Mouse (Mus musculus): ENCODE measurements at regions not wholly inside any gene's neighbourhood (a gene's known extent, or its start where the extent isn't known, plus 50 kb on each side); places are given as distances from the start of the nearest gene placed in this dataset.
"Not testable (repeated sequence)": the region's sequence is repeated elsewhere in the genome, so short reads cannot be mapped to it uniquely, and the experiment has no call there.

GRCm38 (mm10) chr8:102223097-102223496 is 562.3 kb downstream of the Cdh11 start:
- no peak for DNase-seq (ENCODE audit: extremely low spot score in 1 of 2, low spot score in 1 of 2)

- no peak for DNase-seq (ENCODE audit: extremely low spot score in 1 of 2, low spot score in 1 of 2)
Observed at GRCm38 (mm10) chr8:102205633-102206032, 579.8 kb downstream of the Cdh11 start.

- no peak for DNase-seq (ENCODE audit: extremely low spot score in 1 of 2, low spot score in 1 of 2)
Observed at GRCm38 (mm10) chr8:102159541-102160197, 625.8 kb downstream of the Cdh11 start.

- DNase-seq (ENCODE audit: extremely low spot score in 1 of 2, low spot score in 1 of 2), result no peak
Observed at GRCm38 (mm10) chr8:102118657-102119056, 666.8 kb downstream of the Cdh11 start.

GRCm38 (mm10) chr8:102116846-102117403 is 668.5 kb downstream of the Cdh11 start:
- DNase-seq (ENCODE audit: extremely low spot score in 1 of 2, low spot score in 1 of 2), result no peak

GRCm38 (mm10) chr8:102103773-102104172 is 681.7 kb downstream of the Cdh11 start:
- no peak for DNase-seq (ENCODE audit: extremely low spot score in 1 of 2, low spot score in 1 of 2)

- DNase-seq (ENCODE audit: extremely low spot score in 1 of 2, low spot score in 1 of 2), result no peak
Observed at GRCm38 (mm10) chr8:102096726-102097125, 688.7 kb downstream of the Cdh11 start.

- DNase-seq (ENCODE audit: extremely low spot score in 1 of 2, low spot score in 1 of 2), result peak; percentile 28 to 61
Observed at GRCm38 (mm10) chr8:102085927-102086326, 699.5 kb downstream of the Cdh11 start.

- DNase-seq (ENCODE audit: extremely low spot score in 1 of 2, low spot score in 1 of 2), result no peak
Observed at GRCm38 (mm10) chr8:102075611-102076010, 709.8 kb downstream of the Cdh11 start.

GRCm38 (mm10) chr8:102064137-102064536 is 721.3 kb downstream of the Cdh11 start:
- peak in 1 of 2 experiments; percentile 20 for DNase-seq (ENCODE audit: extremely low spot score in 1 of 2, low spot score in 1 of 2)

- no peak for DNase-seq (ENCODE audit: extremely low spot score in 1 of 2, low spot score in 1 of 2)
Observed at GRCm38 (mm10) chr8:102053429-102053828, 732.0 kb downstream of the Cdh11 start.

- no peak for DNase-seq (ENCODE audit: extremely low spot score in 1 of 2, low spot score in 1 of 2)
Observed at GRCm38 (mm10) chr8:102026956-102027927, 758.2 kb downstream of the Cdh11 start.

- no peak for DNase-seq (ENCODE audit: extremely low spot score in 1 of 2, low spot score in 1 of 2)
Observed at GRCm38 (mm10) chr8:102024472-102024871, 761.0 kb downstream of the Cdh11 start.

GRCm38 (mm10) chr8:102017776-102018175 is 767.7 kb downstream of the Cdh11 start:
- DNase-seq (ENCODE audit: extremely low spot score in 1 of 2, low spot score in 1 of 2), result peak in 1 of 2 experiments; percentile 17

GRCm38 (mm10) chr8:102000326-102001016 is 785.0 kb downstream of the Cdh11 start:
- DNase-seq (ENCODE audit: extremely low spot score in 1 of 2, low spot score in 1 of 2), result peak; percentile 66 to 73

GRCm38 (mm10) chr8:101996761-101997160 is 788.7 kb downstream of the Cdh11 start:
- DNase-seq (ENCODE audit: extremely low spot score in 1 of 2, low spot score in 1 of 2), result not testable (repeated sequence)

GRCm38 (mm10) chr8:101956832-101957231 is 828.6 kb downstream of the Cdh11 start:
- DNase-seq (ENCODE audit: extremely low spot score in 1 of 2, low spot score in 1 of 2), result no peak

- no peak for DNase-seq (ENCODE audit: extremely low spot score in 1 of 2, low spot score in 1 of 2)
Observed at GRCm38 (mm10) chr8:101950599-101950998, 834.8 kb downstream of the Cdh11 start.

- no peak for DNase-seq (ENCODE audit: extremely low spot score in 1 of 2, low spot score in 1 of 2)
Observed at GRCm38 (mm10) chr8:101937859-101938258, 847.6 kb downstream of the Cdh11 start.

- DNase-seq (ENCODE audit: extremely low spot score in 1 of 2, low spot score in 1 of 2), result peak; percentile 13 to 48
Observed at GRCm38 (mm10) chr8:101913665-101914064, 871.8 kb downstream of the Cdh11 start.
